In the genomic region with DNA sequence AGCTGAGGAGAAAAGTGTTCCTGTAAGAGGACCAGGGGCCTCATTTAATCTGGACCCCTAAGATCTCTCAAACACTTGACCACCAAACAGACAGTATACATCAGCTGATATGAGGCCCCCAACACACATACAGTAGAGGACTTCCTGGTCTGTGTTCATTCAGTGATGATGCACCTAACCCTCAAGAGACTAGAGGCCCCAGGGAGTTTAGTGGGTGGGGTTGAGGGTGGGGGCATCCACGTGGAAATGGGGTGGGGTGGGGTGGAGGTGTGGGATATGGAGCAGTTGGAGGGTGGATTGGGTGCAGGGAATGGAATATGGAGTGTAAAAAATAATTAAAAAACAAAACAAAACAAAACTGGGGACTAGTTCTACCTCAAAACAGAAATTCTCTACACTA, we compare ENCODE assay signal across 22 mouse cellular contexts. TPM values are rescaled to one million over a fixed set of nuclear protein-coding genes. Genes with fewer than 3 reads are reported as not detected.
"Had no signal": no experiment of that assay in that cellular context is flagged by ENCODE, and none has a peak within 500 bp of the region (broad histone marks: within the 10 kb centered on the region; RNA-seq: fewer than 3 reads in every experiment).

No protein-coding gene starts in this region.

- H3K4me3 ChIP-seq: liver, embryonic 13.5 days; liver, embryonic 15.5 days; lung, embryonic 15.5 days; megakaryocyte, embryonic 14.5 days; midbrain, embryonic 13.5 days; myocyte; neural tube, embryonic 13.5 days; neural tube, embryonic 15.5 days had no signal

- H3K4me1 ChIP-seq: liver, embryonic 13.5 days; liver, embryonic 15.5 days; lung, embryonic 15.5 days; midbrain, embryonic 13.5 days had no signal

- H3K27ac ChIP-seq: liver, embryonic 13.5 days; liver, embryonic 15.5 days; lung, embryonic 15.5 days; macrophage; midbrain, embryonic 13.5 days; neural tube, embryonic 13.5 days; neural tube, embryonic 15.5 days had no signal

- H3K27me3 ChIP-seq: liver, embryonic 13.5 days; liver, embryonic 15.5 days; lung, embryonic 15.5 days; megakaryocyte, embryonic 14.5 days; midbrain, embryonic 13.5 days; neural tube, embryonic 13.5 days; neural tube, embryonic 15.5 days had no signal

- ATAC-seq: liver, postnatal 0 days; lung, postnatal 0 days; midbrain, embryonic 13.5 days; midbrain, embryonic 16.5 days had no signal

- H3K4me2 ChIP-seq: liver, embryonic 11.5 days; liver, embryonic 13.5 days; liver, embryonic 15.5 days; lung, embryonic 15.5 days; midbrain, embryonic 11.5 days; midbrain, embryonic 13.5 days; neural tube, embryonic 13.5 days; neural tube, embryonic 15.5 days had no signal

- H3K36me3 ChIP-seq: liver, embryonic 13.5 days; liver, embryonic 15.5 days; lung, embryonic 15.5 days; midbrain, embryonic 13.5 days; neural tube, embryonic 13.5 days; neural tube, embryonic 15.5 days had no signal

- H3K9ac ChIP-seq: liver, embryonic 13.5 days; liver, embryonic 15.5 days; liver, postnatal 0 days; lung, embryonic 15.5 days; midbrain, embryonic 13.5 days; neural tube, embryonic 13.5 days; neural tube, embryonic 15.5 days had no signal

- H3K9me3 ChIP-seq: liver, embryonic 13.5 days; liver, embryonic 15.5 days; lung, embryonic 15.5 days; megakaryocyte, embryonic 14.5 days; midbrain, embryonic 13.5 days; neural tube, embryonic 13.5 days; neural tube, embryonic 15.5 days had no signal

- DNase-seq: liver, embryonic 13.5 days; liver, postnatal 0 days; lung, adult 2 months; lung, postnatal 14 days; lung, postnatal 36 days; right cerebral cortex, postnatal 14 days; spleen, adult 18-20 months; thymus, adult 18-20 months; thymus, postnatal 14 days; thymus, postnatal 36 days had no signal

RNA-seq across cellular contexts. Expression of a gene that starts 23.3 kb away (rescaled TPM):
- polyA plus RNA-seq: myocyte had no signal
